Mouse (Mus musculus) mesoderm, embryonic 11.5 days (tissue): ENCODE measurements around the gene Sem1.
"Not testable (repeated sequence)": the region's sequence is repeated elsewhere in the genome, so short reads cannot be mapped to it uniquely, and the experiment has no call there.

Experiments used
- DNase-seq: peaks from one replicate; pipeline ENCODE4 v3.0.0-alpha.2; 2012; ENCODE audit warnings: low read depth, low spot score

Gene Sem1

GRCm38 (mm10) chr6:6578304-6579149 lies at the start of gene Sem1:
Gene Sem1, minus strand, starts transcription at chr6:6578663.
- DNase-seq: peak; percentile 90

- no peak for DNase-seq
Measured at GRCm38 (mm10) chr6:6622846-6623749, 44.6 kb upstream of the Sem1 start.

DNA sequence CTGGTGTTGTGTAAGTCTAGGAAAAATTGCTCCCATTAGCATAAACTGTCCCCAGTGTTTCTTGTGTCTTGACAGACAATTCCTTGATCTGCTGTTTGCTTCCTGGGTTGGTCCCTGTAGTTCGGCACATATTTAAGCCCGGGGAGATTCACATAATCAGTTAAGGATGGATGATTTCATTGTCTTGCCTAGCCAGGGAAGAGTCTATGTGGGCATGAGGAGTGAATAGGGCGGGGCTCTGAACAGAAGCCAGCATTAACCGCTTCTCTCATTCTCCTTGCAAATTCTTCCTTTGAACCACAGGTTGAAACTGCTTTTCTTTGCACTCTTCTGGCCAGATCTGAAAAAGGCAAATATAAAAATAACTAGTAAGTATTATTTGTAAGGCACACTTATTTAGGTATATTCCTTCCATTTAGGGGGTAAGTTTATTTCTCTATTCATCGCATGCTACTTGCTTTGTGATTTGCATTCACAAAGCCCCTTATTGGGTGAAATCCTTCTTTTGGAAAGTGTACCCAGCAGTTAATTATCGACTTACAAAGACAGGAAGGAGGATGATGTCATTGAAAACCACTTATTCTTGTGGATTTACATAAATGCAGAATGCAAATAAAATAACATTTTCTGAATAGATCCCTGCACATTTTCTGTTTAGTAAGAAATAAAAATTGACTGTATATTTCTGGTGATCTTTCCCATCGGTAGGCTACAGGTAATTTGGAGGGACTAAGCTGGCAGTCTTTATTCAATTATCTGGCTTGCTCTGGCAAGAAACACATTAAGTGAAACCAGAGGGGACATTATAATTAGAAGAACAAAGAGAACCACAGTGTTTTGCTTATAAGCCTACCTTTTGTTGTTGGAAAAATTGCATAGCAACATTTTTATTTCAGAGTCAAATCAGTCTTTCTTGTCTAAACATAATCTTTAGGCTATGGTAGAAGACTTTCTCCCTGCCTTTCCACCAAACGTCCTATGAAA lies 25.4 kb upstream of the Sem1 start:
- no peak for DNase-seq

DNA sequence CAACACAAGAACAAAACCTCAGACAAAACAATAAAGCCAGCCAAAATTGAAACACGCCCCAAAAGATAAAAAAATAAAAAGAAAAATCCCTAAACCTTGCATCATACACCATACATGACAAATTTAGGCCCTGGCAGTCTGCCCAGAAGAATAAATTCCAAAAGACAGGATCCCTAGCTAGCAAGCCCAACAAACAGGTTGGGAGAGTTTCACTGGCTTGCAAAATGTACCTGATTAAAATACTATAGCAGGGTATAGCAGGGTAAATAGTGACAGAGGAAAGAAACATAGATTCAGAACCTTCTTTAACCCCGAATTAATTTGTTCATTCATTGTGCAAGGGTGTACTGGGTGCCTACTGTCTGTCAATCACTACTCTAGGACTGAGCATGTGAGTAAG lies 7.8 kb upstream of the Sem1 start:
- no peak for DNase-seq

- DNase-seq: no peak
Measured at GRCm38 (mm10) chr6:6581849-6582248, 3.4 kb upstream of the Sem1 start.

DNA sequence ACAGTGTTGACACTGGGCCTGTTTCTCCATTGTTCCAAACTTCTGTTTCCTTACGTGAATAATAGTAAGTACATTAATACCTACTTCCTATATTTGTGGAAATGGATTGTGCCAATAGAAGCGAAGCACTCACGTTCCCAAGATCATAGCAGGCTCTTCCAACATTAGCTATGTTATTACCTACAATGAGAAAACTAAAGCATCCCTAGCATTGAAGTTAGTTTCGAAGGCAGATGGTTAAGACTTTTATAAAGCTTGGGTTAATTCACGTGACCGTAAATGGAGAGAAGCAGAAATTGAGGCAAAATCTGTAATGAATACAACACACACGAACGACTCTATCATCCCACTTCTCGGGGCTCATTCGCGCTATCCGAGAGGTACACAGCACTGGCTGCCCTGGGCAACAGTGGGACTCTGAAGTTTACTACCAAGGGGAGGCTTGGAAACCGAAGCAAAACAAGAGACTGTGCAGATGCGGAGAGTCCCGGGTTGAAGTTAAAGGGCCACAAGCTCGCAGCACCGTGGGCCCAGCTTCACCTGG lies 650 bp downstream of the Sem1 start:
- peak; percentile 2 for DNase-seq

- no peak for DNase-seq
Measured at GRCm38 (mm10) chr6:6577291-6577690, 1.2 kb downstream of the Sem1 start.

- no peak for DNase-seq
Measured at GRCm38 (mm10) chr6:6575796-6576195, 2.7 kb downstream of the Sem1 start.

DNA sequence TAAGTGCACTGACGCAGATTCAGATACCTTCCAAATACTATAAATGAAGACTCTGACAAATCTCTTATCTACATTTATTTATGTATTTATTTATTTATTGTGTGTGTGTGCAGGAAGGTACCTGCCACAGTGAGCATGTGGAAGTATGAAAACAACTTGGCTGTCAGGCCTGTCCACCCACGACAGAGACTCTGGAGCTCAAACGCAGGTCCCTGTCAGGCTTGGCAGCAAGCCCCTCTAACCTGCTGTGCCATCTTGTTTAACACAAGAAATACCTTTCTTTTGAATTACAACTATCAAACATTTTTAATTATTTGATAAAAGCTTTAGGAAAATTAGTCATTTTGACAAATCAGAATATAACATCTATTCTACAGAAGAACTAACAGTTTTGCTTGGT lies 10.0 kb downstream of the Sem1 start:
- DNase-seq: no peak

GRCm38 (mm10) chr6:6563691-6564090 lies 14.8 kb downstream of the Sem1 start:
- DNase-seq: no peak

- DNase-seq: no peak
Measured at GRCm38 (mm10) chr6:6562716-6563115, 15.7 kb downstream of the Sem1 start.

DNA sequence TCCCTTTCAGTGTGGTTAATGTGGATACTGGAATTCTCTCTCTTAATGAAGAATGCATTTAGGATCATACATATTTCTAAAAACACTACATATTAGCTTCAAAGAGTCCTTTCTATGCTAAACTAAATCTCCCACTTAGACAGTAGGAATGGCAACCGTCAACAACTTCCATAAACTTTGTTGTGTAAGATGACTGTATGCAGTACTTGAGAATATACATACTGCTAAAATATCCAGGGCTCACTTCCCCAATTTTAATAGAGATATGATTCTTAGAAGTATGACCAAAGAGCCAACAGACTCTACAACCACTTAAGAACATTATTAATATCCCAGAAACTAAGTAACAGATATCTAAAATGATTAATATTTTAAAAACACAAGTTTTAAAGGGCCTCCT lies 20.8 kb downstream of the Sem1 start:
- DNase-seq: no peak

DNA sequence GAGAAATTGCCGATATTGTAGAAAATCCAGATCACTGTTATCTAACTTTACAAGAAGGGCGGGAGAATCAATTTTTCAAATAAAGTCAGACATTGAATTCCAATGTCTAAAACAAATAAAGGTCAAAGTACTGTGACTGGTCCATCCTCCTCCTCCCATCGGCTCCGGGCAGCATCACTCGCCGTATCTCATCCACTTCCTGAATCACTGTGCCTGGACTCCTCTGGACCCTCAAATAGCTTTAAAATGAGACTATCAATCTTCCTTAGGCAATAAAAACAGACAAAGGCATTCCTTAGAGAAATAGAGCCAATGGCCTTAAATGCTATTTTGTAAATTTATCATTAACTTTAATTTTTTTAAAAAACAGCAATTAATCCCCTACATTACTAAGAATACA lies 26.5 kb downstream of the Sem1 start:
- DNase-seq: peak; percentile 53

DNA sequence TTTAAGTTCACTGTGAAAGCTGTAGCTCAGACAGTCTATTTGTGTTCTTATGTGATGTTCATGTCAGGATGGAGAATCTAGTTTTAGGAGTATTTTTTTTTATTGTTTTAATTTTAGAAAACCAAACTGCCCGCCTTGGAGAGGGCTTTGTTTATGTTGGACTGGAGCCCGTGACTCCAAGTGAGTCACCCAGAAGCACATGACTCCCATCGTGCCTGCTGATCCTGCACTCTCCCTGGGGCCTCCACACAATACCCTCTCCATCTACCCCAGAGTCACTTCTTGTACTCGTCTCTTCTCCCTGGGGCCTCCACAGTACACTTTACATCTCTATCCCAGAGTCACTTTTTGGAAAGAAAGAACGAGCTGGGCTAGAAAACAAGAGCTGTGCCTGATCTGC lies 30.5 kb downstream of the Sem1 start:
- no peak for DNase-seq

DNA sequence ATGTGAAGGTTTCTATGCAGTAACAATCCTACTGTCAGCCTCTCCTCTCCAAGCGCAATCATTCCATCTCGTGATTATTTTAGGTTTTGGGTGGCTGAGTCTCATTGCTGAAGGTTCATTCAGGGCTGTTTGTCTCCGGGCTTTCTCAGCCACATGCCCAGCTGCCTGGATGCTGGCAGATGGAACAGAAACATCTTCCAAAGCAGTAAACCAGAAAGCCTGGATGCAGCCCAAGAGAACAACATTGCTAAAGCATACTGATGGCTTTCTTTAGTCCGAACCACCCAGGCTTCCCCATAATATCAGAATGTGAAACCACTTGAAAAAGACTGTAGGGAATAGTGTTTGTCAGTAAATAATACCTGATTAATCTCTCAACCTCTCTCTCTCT lies 34.2 kb downstream of the Sem1 start:
- no peak for DNase-seq

GRCm38 (mm10) chr6:6543606-6544254 lies 34.7 kb downstream of the Sem1 start:
- no peak for DNase-seq

GRCm38 (mm10) chr6:6542133-6542532 lies 36.3 kb downstream of the Sem1 start:
- no peak for DNase-seq

DNA sequence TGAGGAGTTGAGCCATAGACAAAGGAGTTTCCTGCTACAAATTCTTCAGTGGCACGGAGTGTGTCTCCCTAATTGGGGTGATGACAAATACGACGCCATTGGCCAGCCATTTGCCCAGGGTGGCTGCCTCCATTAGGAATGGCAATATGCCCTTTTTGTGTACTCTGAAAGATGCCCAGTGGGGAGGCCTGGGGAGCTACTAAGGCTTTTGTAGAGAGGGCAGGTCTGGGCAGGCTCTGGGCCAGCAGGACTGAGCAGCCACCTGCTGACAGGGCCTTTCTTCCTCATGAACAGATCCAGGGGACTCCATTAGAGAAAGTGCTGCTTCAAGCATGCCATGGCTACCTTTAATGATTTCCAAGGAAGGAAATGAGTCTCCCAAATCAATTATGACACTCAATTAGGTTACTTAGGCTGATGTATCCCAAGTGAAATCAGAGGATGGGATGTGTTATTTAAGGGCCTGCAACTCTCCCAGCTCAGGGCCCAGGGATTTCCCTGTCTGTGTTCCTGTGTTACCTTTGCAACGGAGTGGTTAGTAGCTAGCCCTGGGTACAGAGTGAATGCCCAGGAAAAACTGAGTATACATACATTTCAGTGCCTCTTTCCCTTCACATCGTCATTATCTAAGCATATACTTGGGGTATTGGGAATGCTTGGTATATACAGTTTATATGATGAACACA lies 41.5 kb downstream of the Sem1 start:
- DNase-seq: no peak

DNA sequence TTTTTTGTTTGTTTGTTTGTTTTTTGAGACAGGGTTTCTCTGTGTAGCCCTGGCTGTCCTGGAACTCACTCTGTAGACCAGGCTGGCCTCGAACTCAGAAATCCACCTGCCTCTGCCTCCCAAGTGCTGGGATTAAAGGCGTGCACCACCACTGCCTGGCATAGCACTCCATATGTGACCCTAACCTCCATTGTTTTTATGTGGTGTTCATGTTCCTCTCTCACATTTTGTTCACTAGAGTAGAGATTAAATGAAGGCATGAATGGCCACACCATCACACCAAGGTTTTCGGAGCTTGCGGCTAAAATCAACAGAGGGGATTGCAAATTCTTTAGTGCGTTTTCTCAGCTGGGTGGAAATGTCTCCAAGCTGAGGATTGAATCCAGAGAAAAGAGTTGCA lies 42.1 kb downstream of the Sem1 start:
- not testable (repeated sequence) for DNase-seq
